Mouse (Mus musculus) forebrain, embryonic 12.5 days (tissue): Measurements from ENCODE around the gene Znrf3. TPM values are rescaled to one million over a fixed set of nuclear protein-coding genes. Genes with fewer than 3 reads are reported as not detected.

Experiments
- ATAC-seq: fragments of 200-750 bp; cut with Nextera tagmentation; 2 replicates; pipeline ENCODE4 v1.8.0; 2017; ENCODE audit warnings: moderate TSS enrichment; ENCODE audit not compliant: low FRiP score
- H3K27ac ChIP-seq: fragments of 300-500 bp; sonication (generic); 2 replicates; pipeline ENCODE4 v1.5.1; 2016; ENCODE audit warnings: mild to moderate bottlenecking
- H3K27me3 ChIP-seq: fragments of 300-500 bp; sonication (generic); 2 replicates; pipeline ENCODE4 v1.6.1; 2016; ENCODE audit warnings: mild to moderate bottlenecking
- H3K36me3 ChIP-seq: fragments of 300-500 bp; sonication (generic); replicated peaks from 2 replicates; pipeline ENCODE4 v1.6.1; 2016; ENCODE audit warnings: mild to moderate bottlenecking
- H3K4me1 ChIP-seq: fragments of 300-500 bp; sonication (generic); 2 replicates; pipeline ENCODE4 v1.6.1; 2016
- H3K4me2 ChIP-seq: fragments of 300-500 bp; sonication (generic); 2 replicates; pipeline ENCODE4 v1.6.1; 2016; ENCODE audit warnings: mild to moderate bottlenecking, moderate library complexity
- H3K4me3 ChIP-seq: fragments of 300-500 bp; sonication (generic); replicated peaks from 2 replicates; pipeline ENCODE4 v1.5.1; 2016; ENCODE audit warnings: mild to moderate bottlenecking
- H3K9ac ChIP-seq: fragments of 300-500 bp; sonication (generic); 2 replicates; pipeline ENCODE4 v1.6.1; 2016; ENCODE audit warnings: mild to moderate bottlenecking
- H3K9me3 ChIP-seq: fragments of 300-500 bp; sonication (generic); 2 replicates; pipeline ENCODE4 v1.6.1; 2016
- WGBS: fragments of 180-500 bp; shearing (Covaris S2); methylation state at CpG from one replicate; pipeline ENCODE4 v1.1.7; 2016; 5-methylcytosine and 5-hydroxymethylcytosine counted together
- polyA plus RNA-seq: library from polyadenylated mRNA; unstranded; fragments of >200 nt; fragmentation: Nextera tagmentation; extraction: Ambion mirVana; gene quantifications from 2 replicates; pipeline ENCODE4 v1.2.1, GENCODE M21; 2016

The Znrf3 gene
- polyA plus RNA-seq, 1 experiment from 2014 or later = 9.0 TPM

DNA sequence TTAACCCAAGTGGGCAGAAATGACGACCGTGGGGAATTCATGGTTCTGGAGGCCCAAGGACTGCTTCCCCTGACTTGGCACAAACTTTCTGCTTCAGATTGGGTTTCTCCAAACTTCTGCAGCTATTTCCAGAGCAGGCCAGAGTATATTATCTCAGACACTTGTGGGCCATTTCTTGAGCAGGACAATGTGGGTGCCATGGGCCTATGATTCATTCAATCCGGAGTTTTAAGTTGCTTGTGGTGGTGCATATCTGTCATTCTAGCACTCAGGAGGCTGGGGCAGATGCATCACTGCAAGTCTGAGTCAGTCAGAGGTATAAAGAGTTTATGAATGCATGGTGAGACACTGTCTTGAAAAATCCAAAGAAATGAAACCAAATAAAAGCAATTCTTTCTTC lies 149.8 kb downstream of the Znrf3 start:
- ATAC-seq = no peak
- 87% methylated on average over 3 of the region's 3 CpGs for WGBS
- no peaks in the 10 kb centered on the region for H3K36me3 ChIP-seq
- no peaks in the 10 kb centered on the region for H3K27me3 ChIP-seq
- H3K9me3 ChIP-seq = no peaks in the 10 kb centered on the region
- H3K9ac ChIP-seq = no peak overlapping the region
- H3K4me2 ChIP-seq = no peak overlapping the region
- H3K4me1 ChIP-seq = peaks cover 37% of the 10 kb centered on the region
- no peak overlapping the region for H3K4me3 ChIP-seq
- H3K27ac ChIP-seq = no peak overlapping the region

GRCm38 (mm10) chr11:5290691-5291090 lies 154.0 kb downstream of the Znrf3 start:
- Histone ChIP-seq H3K27ac (no peak overlapping the region), H3K4me2 (no peak overlapping the region), H3K4me3 (no peak overlapping the region), H3K36me3 (peaks cover 28% of the 10 kb centered on the region), H3K9me3 (no peaks in the 10 kb centered on the region), H3K27me3 (no peaks in the 10 kb centered on the region), H3K9ac (no peak overlapping the region), H3K4me1 (peaks cover 11% of the 10 kb centered on the region; the same call in 1 of the 2 replicates)
- ATAC-seq = no peak
- 18% methylated on average over 5 of the region's 5 CpGs for WGBS

- H3K9ac ChIP-seq = no peak overlapping the region
- H3K4me2 ChIP-seq = no peak overlapping the region
- H3K4me1 ChIP-seq = peaks cover 9% of the 10 kb centered on the region; the same call in 1 of the 2 replicates
- WGBS = 86% methylated on average over 4 of the region's 4 CpGs
- H3K9me3 ChIP-seq = no peaks in the 10 kb centered on the region
- no peak overlapping the region for H3K27ac ChIP-seq
- H3K27me3 ChIP-seq = no peaks in the 10 kb centered on the region
- H3K36me3 ChIP-seq = peaks cover 30% of the 10 kb centered on the region
- H3K4me3 ChIP-seq = no peak overlapping the region
- no peak for ATAC-seq
Observed at GRCm38 (mm10) chr11:5289826-5290580, 154.6 kb downstream of the Znrf3 start.

DNA sequence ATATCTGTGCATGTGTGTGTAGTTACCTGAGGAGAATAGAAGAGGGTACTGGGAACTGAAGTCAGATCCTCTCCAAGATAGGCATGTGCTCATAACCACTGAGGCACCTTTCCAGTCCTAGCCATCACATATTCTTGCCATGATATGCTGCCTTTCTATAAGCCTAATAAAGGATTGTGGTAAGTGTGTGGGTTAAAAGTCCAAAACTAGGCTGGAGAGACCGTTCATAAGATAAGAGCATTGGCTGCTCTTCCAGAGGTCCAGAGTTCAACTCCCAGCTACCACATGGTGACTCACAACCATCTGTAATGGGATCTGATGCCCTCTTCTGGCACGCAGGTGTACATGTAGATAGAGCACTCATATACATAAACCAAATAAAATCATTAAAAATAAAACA lies 160.7 kb downstream of the Znrf3 start:
- H3K9me3 ChIP-seq = no peaks in the 10 kb centered on the region
- no peak overlapping the region for H3K27ac ChIP-seq
- H3K4me1 ChIP-seq = no peaks in the 10 kb centered on the region
- no peaks in the 10 kb centered on the region for H3K27me3 ChIP-seq
- H3K36me3 ChIP-seq = peaks cover 77% of the 10 kb centered on the region
- WGBS = 94% methylated on average over 2 of the region's 2 CpGs
- no peak overlapping the region for H3K9ac ChIP-seq
- H3K4me2 ChIP-seq = no peak overlapping the region
- H3K4me3 ChIP-seq = no peak overlapping the region
- ATAC-seq = no peak

- Histone ChIP-seq H3K36me3 (peaks cover 52% of the 10 kb centered on the region), H3K27ac (no peak overlapping the region), H3K9ac (no peak overlapping the region), H3K4me3 (no peak overlapping the region), H3K9me3 (no peaks in the 10 kb centered on the region), H3K27me3 (no peaks in the 10 kb centered on the region), H3K4me1 (0 out of 2 replicates have a peak, but pooled peaks cover 2% of the 10 kb centered on the region), H3K4me2 (no peak overlapping the region)
- 94% methylated on average over 7 of the region's 7 CpGs for WGBS
- ATAC-seq = no peak
Observed at GRCm38 (mm10) chr11:5280932-5281331, 163.7 kb downstream of the Znrf3 start.

- Histone ChIP-seq H3K27me3 (no peaks in the 10 kb centered on the region), H3K27ac (no peak overlapping the region), H3K9ac (no peak overlapping the region), H3K9me3 (no peaks in the 10 kb centered on the region), H3K36me3 (peaks cover 37% of the 10 kb centered on the region), H3K4me1 (0 out of 2 replicates have a peak, but pooled peaks cover 2% of the 10 kb centered on the region), H3K4me2 (no peak overlapping the region), H3K4me3 (no peak overlapping the region)
- no peak for ATAC-seq
- 94% methylated on average over 2 of the region's 2 CpGs for WGBS
Observed at GRCm38 (mm10) chr11:5278463-5278862, 166.2 kb downstream of the Znrf3 start.

DNA sequence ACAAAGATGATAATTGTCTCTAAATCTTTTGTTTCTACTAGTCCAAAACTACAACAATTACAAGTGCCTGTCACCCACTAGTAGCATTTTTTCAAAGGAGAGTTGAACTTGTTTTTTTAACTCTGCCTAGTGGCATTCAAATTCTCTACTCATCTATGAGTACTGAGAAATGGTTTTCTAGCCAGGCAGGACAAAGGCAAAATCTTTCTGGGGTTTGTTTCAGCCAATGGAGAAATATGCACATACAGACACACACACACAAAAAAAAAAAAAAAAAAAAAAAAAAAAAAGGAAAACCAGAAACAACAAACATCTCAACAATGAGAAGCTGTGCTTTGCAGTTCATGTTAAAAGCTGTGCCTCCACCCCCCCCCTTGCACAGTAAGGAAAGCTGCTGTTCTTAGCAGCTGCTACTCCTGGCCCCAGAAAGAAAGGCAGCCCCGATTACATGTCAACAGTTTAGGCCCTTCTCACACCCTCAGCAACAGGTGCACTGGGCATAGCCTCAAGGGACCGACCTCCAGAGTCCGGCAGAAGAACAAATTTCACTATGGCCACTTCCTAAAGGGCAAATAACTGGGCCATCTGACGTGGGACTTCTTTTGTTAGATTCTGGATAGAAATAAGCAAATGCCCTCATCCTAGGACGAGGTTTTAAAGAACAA lies 167.2 kb downstream of the Znrf3 start:
- H3K27ac ChIP-seq = no peak overlapping the region
- no peak overlapping the region for H3K4me2 ChIP-seq
- H3K4me1 ChIP-seq = peaks cover 7% of the 10 kb centered on the region
- H3K36me3 ChIP-seq = peaks cover 29% of the 10 kb centered on the region
- H3K9ac ChIP-seq = no peak overlapping the region
- H3K27me3 ChIP-seq = no peaks in the 10 kb centered on the region
- H3K9me3 ChIP-seq = no peaks in the 10 kb centered on the region
- no peak for ATAC-seq
- WGBS = 66% methylated on average over 5 of the region's 5 CpGs
- H3K4me3 ChIP-seq = no peak overlapping the region

- Histone ChIP-seq H3K4me3 (no peak overlapping the region), H3K9ac (no peak overlapping the region), H3K4me1 (peaks cover 21% of the 10 kb centered on the region)
Observed at GRCm38 (mm10) chr11:5275216-5275615, 169.4 kb downstream of the Znrf3 start.

DNA sequence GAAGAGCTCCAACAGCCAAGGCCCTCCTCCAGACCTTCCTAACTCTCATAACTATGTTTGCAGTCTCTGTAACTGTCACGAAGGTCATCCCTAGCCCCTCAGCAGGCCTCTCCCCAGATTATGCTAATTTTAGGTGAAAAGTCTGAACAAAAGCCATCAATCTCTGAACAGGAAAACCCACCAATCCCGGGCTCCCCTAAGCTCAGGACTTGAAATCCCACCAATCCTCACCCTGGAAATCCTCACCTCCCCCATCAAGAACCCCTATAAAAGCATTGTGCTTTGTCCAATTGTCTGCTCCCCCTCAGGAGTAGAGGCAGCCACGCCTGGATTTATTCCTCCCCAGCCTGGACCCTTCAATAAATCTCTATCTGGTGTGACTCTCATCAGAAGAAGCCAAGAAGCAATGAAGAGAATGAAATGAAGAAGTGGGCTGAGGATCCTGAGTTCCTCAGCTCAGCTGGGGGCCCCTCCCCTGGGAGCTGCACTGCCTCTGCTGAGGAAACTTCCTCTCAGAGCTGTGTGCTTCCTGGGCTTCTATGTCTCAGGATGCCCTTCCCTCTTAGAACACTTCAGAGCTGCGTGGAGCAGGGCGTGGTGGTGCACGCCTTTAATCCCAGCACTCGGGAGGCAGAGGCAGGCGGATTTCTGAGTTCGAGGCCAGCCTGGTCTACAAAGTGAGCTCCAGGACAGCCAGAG lies 172.0 kb downstream of the Znrf3 start:
- Histone ChIP-seq H3K4me2 (no peak overlapping the region), H3K27me3 (no peaks in the 10 kb centered on the region), H3K27ac (no peak overlapping the region; the same call in 1 of the 2 replicates), H3K36me3 (no peaks in the 10 kb centered on the region; the same call in 1 of the 2 replicates), H3K9ac (no peak overlapping the region), H3K4me1 (peaks cover 21% of the 10 kb centered on the region), H3K4me3 (no peak overlapping the region), H3K9me3 (no peaks in the 10 kb centered on the region)
- WGBS = 74% methylated on average over 9 of the region's 9 CpGs
- ATAC-seq = no peak

More at GRCm38 (mm10) chr11:5275216-5275615, 169.4 kb downstream of the Znrf3 start:
- H3K9me3 ChIP-seq = no peaks in the 10 kb centered on the region
- no peaks in the 10 kb centered on the region for H3K27me3 ChIP-seq
- peaks cover 7% of the 10 kb centered on the region for H3K36me3 ChIP-seq
- no peak overlapping the region for H3K4me2 ChIP-seq
- H3K27ac ChIP-seq = no peak overlapping the region
- WGBS = 85% methylated on average over 4 of the region's 4 CpGs
- ATAC-seq = no peak

- Histone ChIP-seq H3K27ac (peak overlapping the region; percentile 67; the same call in 1 of the 2 replicates), H3K9me3 (no peaks in the 10 kb centered on the region), H3K4me2 (no peak overlapping the region), H3K9ac (no peak overlapping the region), H3K27me3 (no peaks in the 10 kb centered on the region), H3K4me1 (peaks cover 19% of the 10 kb centered on the region), H3K36me3 (no peaks in the 10 kb centered on the region; the same call in 1 of the 2 replicates), H3K4me3 (no peak overlapping the region)
- WGBS = 63% methylated on average over 4 of the region's 4 CpGs
- no peak for ATAC-seq
Observed at GRCm38 (mm10) chr11:5272066-5272360, 172.6 kb downstream of the Znrf3 start.

DNA sequence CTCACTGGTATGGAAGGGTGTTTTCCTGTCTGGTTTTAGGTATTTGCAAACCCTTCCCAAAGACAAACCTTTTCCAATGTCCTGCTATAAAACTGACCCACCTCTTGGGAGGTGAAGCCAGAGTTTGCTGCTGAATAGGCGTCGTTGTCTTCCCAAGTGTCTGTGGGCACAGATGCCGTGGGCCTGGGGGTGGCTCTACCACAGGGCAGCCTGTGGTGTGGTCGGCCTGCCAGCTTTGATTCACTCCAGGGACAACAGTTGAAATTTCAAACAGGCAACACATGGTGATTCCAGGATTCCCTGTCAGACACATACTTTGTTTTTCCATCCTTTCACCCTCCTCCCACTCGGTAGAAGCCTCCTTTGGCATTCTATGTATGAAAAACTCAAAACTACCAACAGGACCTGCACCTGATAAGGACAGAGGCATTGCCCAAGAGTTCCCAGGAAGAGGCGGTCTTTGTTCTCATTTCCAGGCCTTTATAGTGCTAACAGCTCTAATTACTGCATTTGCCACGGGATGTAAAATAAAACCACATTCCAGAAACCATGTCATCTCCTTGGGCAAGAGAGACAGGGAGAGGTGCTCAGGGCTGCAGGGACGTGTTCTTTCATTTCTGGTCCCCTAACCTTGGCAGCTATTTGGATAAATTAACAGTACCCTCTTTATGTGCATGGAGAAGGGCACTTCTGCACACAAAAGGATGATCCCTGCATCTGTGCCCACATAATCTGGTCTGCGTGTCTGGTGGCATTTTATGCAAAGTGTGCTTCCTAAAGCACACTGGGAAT lies 173.2 kb downstream of the Znrf3 start:
- Histone ChIP-seq H3K27ac (peak overlapping the region; percentile 67; the same call in 1 of the 2 replicates), H3K4me3 (no peak overlapping the region), H3K4me2 (no peak overlapping the region), H3K9me3 (no peaks in the 10 kb centered on the region), H3K27me3 (no peaks in the 10 kb centered on the region), H3K4me1 (peaks cover 19% of the 10 kb centered on the region), H3K36me3 (no peaks in the 10 kb centered on the region; the same call in 1 of the 2 replicates), H3K9ac (no peak overlapping the region)
- WGBS = 54% methylated on average over 9 of the region's 9 CpGs
- ATAC-seq = no peak
